Mouse (Mus musculus) hindbrain, embryonic 10.5 days (tissue): ENCODE measurements around the gene Eif4g3. TPM values are rescaled to one million over a fixed set of nuclear protein-coding genes. Genes with fewer than 3 reads are reported as not detected.

ENCODE experiments used
- DNase-seq: peaks from one replicate; pipeline ENCODE4 v3.0.0-alpha.2; 2017; ENCODE audit warnings: low spot score
- H3K27ac ChIP-seq: fragments of 300-500 bp; sonication (generic); 2 replicates; pipeline ENCODE4 v1.5.1; 2016; ENCODE audit warnings: mild to moderate bottlenecking, moderate library complexity
- H3K27me3 ChIP-seq: fragments of 300-500 bp; sonication (generic); 2 replicates; pipeline ENCODE4 v1.6.1; 2016; ENCODE audit warnings: mild to moderate bottlenecking; ENCODE audit not compliant: poor library complexity, insufficient read depth, severe bottlenecking
- H3K36me3 ChIP-seq: fragments of 300-500 bp; sonication (generic); 2 replicates; pipeline ENCODE4 v1.6.1; 2016; ENCODE audit warnings: mild to moderate bottlenecking, moderate library complexity
- H3K4me1 ChIP-seq: fragments of 300-500 bp; sonication (generic); replicated peaks from 2 replicates; pipeline ENCODE4 v1.6.1; 2016; ENCODE audit warnings: mild to moderate bottlenecking
- H3K4me3 ChIP-seq: fragments of 300-500 bp; sonication (generic); 2 replicates; pipeline ENCODE4 v1.5.1; 2016; ENCODE audit warnings: mild to moderate bottlenecking, moderate library complexity
- H3K9me3 ChIP-seq: fragments of 300-500 bp; sonication (generic); 2 replicates; pipeline ENCODE4 v1.6.1; 2016; ENCODE audit warnings: mild to moderate bottlenecking, moderate library complexity
- WGBS: fragments of 180-500 bp; shearing (Covaris S2); methylation state at CpG from one replicate; pipeline ENCODE4 v1.1.7; 2016; 5-methylcytosine and 5-hydroxymethylcytosine counted together
- polyA plus RNA-seq: library from polyadenylated mRNA; unstranded; fragments of >200 nt; fragmentation: Nextera tagmentation; extraction: Ambion mirVana; gene quantifications from 2 replicates; pipeline ENCODE4 v1.2.1, GENCODE M21; 2016

Gene Eif4g3
- polyA plus RNA-seq, 1 experiment from 2014 or later: 42.4 TPM

GRCm38 (mm10) chr4:138074896-138075584, 82.2 kb downstream of the Eif4g3 start:
- peaks cover 71% of the 10 kb centered on the region for H3K36me3 ChIP-seq
- no peak overlapping the region for H3K4me3 ChIP-seq
- no peak overlapping the region for H3K27ac ChIP-seq
- H3K4me1 ChIP-seq: 0 out of 2 replicates have a peak, but pooled peaks cover 3% of the 10 kb centered on the region
- no peaks in the 10 kb centered on the region for H3K9me3 ChIP-seq
- H3K27me3 ChIP-seq: no peaks in the 10 kb centered on the region
- DNase-seq: no peak
- WGBS: 73% methylated on average over 6 of the region's 6 CpGs

GRCm38 (mm10) chr4:138077663-138078295, 85.0 kb downstream of the Eif4g3 start:
- no peak for DNase-seq
- WGBS: 94% methylated on average over 3 of the region's 3 CpGs
- Histone ChIP-seq H3K27me3 (no peaks in the 10 kb centered on the region), H3K4me3 (no peak overlapping the region), H3K9me3 (no peaks in the 10 kb centered on the region), H3K4me1 (peaks cover 8% of the 10 kb centered on the region; the same call in 1 of the 2 replicates), H3K36me3 (peaks cover 64% of the 10 kb centered on the region), H3K27ac (no peak overlapping the region)

- Histone ChIP-seq H3K4me1 (peaks cover 8% of the 10 kb centered on the region; the same call in 1 of the 2 replicates), H3K27me3 (no peaks in the 10 kb centered on the region), H3K27ac (no peak overlapping the region), H3K9me3 (no peaks in the 10 kb centered on the region), H3K4me3 (no peak overlapping the region), H3K36me3 (peaks cover 71% of the 10 kb centered on the region)
- 94% methylated on average over 5 of the region's 5 CpGs for WGBS
- no peak for DNase-seq
Observed at GRCm38 (mm10) chr4:138079234-138079633, 86.4 kb downstream of the Eif4g3 start.

GRCm38 (mm10) chr4:138082466-138082865, 89.6 kb downstream of the Eif4g3 start:
- H3K27ac ChIP-seq: no peak overlapping the region
- 89% methylated on average over 8 of the region's 8 CpGs for WGBS
- H3K27me3 ChIP-seq: no peaks in the 10 kb centered on the region
- no peaks in the 10 kb centered on the region for H3K9me3 ChIP-seq
- H3K4me3 ChIP-seq: no peak overlapping the region
- H3K4me1 ChIP-seq: peaks cover 9% of the 10 kb centered on the region; the same call in 1 of the 2 replicates
- H3K36me3 ChIP-seq: peaks cover 83% of the 10 kb centered on the region
- no peak for DNase-seq

- Histone ChIP-seq H3K4me1 (peaks cover 9% of the 10 kb centered on the region; the same call in 1 of the 2 replicates), H3K27ac (no peak overlapping the region), H3K9me3 (no peaks in the 10 kb centered on the region), H3K4me3 (no peak overlapping the region), H3K36me3 (peaks cover 82% of the 10 kb centered on the region), H3K27me3 (no peaks in the 10 kb centered on the region)
- WGBS: 95% methylated on average over 8 of the region's 8 CpGs
- no peak for DNase-seq
Observed at GRCm38 (mm10) chr4:138084103-138084502, 91.3 kb downstream of the Eif4g3 start.

- Histone ChIP-seq H3K36me3 (peaks cover 84% of the 10 kb centered on the region), H3K4me3 (no peak overlapping the region), H3K27me3 (no peaks in the 10 kb centered on the region), H3K4me1 (peaks cover 9% of the 10 kb centered on the region; the same call in 1 of the 2 replicates), H3K9me3 (no peaks in the 10 kb centered on the region), H3K27ac (no peak overlapping the region; the same call in 1 of the 2 replicates)
- DNase-seq: no peak
- WGBS: 82% methylated on average over 13 of the region's 13 CpGs
Observed at GRCm38 (mm10) chr4:138084851-138085573, 92.2 kb downstream of the Eif4g3 start.

GRCm38 (mm10) chr4:138086949-138087348, 94.1 kb downstream of the Eif4g3 start:
- no peak overlapping the region for H3K4me3 ChIP-seq
- H3K27ac ChIP-seq: no peak overlapping the region
- 87% methylated on average over 5 of the region's 5 CpGs for WGBS
- H3K4me1 ChIP-seq: peaks cover 4% of the 10 kb centered on the region; the same call in 1 of the 2 replicates
- peaks cover 87% of the 10 kb centered on the region for H3K36me3 ChIP-seq
- no peak for DNase-seq
- no peaks in the 10 kb centered on the region for H3K27me3 ChIP-seq
- no peaks in the 10 kb centered on the region for H3K9me3 ChIP-seq

GRCm38 (mm10) chr4:138089512-138089911, 96.7 kb downstream of the Eif4g3 start:
- 90% methylated on average over 2 of the region's 2 CpGs for WGBS
- DNase-seq: no peak

GRCm38 (mm10) chr4:138091562-138092194, 98.9 kb downstream of the Eif4g3 start:
- no peaks in the 10 kb centered on the region for H3K9me3 ChIP-seq
- DNase-seq: no peak
- H3K4me1 ChIP-seq: no peaks in the 10 kb centered on the region
- H3K27ac ChIP-seq: no peak overlapping the region
- no peaks in the 10 kb centered on the region for H3K27me3 ChIP-seq
- H3K4me3 ChIP-seq: no peak overlapping the region
- 94% methylated on average over 7 of the region's 7 CpGs for WGBS
- H3K36me3 ChIP-seq: peaks cover 85% of the 10 kb centered on the region

More at GRCm38 (mm10) chr4:138089512-138089911, 96.7 kb downstream of the Eif4g3 start:
- H3K9me3 ChIP-seq: no peaks in the 10 kb centered on the region
- peaks cover 85% of the 10 kb centered on the region for H3K36me3 ChIP-seq
- no peak overlapping the region for H3K4me3 ChIP-seq
- H3K27me3 ChIP-seq: no peaks in the 10 kb centered on the region
- H3K4me1 ChIP-seq: 0 out of 2 replicates have a peak, but pooled peaks cover 3% of the 10 kb centered on the region
- H3K27ac ChIP-seq: no peak overlapping the region

- H3K4me1 ChIP-seq: no peaks in the 10 kb centered on the region
- no peak for DNase-seq
- H3K9me3 ChIP-seq: no peaks in the 10 kb centered on the region
- H3K4me3 ChIP-seq: no peak overlapping the region
- no peak overlapping the region for H3K27ac ChIP-seq
- 93% methylated on average over 7 of the region's 7 CpGs for WGBS
- peaks cover 100% of the 10 kb centered on the region for H3K36me3 ChIP-seq
- no peaks in the 10 kb centered on the region for H3K27me3 ChIP-seq
Observed at GRCm38 (mm10) chr4:138100456-138100855, 107.6 kb downstream of the Eif4g3 start.

GRCm38 (mm10) chr4:138101795-138102194, 109.0 kb downstream of the Eif4g3 start:
- DNase-seq: no peak
- Histone ChIP-seq H3K27ac (no peak overlapping the region), H3K36me3 (peaks cover 100% of the 10 kb centered on the region), H3K4me3 (no peak overlapping the region), H3K9me3 (no peaks in the 10 kb centered on the region), H3K4me1 (no peaks in the 10 kb centered on the region), H3K27me3 (no peaks in the 10 kb centered on the region)
- WGBS: 91% methylated on average over 10 of the region's 10 CpGs

- H3K36me3 ChIP-seq: peaks cover 100% of the 10 kb centered on the region
Observed at GRCm38 (mm10) chr4:138102413-138102812, 109.6 kb downstream of the Eif4g3 start.

More at GRCm38 (mm10) chr4:138102413-138102812, 109.6 kb downstream of the Eif4g3 start:
- no peaks in the 10 kb centered on the region for H3K4me1 ChIP-seq
- 93% methylated on average over 3 of the region's 3 CpGs for WGBS
- H3K4me3 ChIP-seq: no peak overlapping the region
- no peaks in the 10 kb centered on the region for H3K9me3 ChIP-seq
- no peaks in the 10 kb centered on the region for H3K27me3 ChIP-seq
- DNase-seq: no peak
- H3K27ac ChIP-seq: no peak overlapping the region
